Mouse (Mus musculus): ENCODE results near the gene Plekhs1. TPM values are rescaled to one million over a fixed set of nuclear protein-coding genes. Genes with fewer than 3 reads are reported as not detected.
A peak's percentile ranks its signal among the peaks of the same experiment; 100 is the strongest.

The Plekhs1 gene
- polyA plus RNA-seq, 1 experiment, result not detected

DNA sequence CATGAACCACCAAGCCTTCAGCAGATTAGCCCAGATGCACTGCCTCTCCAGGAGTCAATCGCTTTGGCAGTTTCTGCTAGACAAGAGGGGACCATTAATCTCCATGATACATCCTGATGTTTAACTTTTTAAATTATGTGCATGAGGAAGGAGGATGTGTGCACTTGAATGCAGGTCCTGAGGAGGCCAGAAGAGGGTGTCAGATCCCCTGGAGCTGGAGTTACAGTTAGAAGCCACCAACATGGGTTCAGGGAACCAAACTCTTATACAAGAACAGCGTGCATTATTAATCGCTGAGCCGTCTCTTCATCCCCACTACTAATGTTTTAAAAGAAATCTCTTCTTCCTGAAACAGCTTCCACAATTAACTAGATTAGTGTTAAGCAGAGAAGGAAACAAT is 12.7 kb upstream of the Plekhs1 start:
- Histone ChIP-seq H3K4me3 (ENCODE audit: insufficient read depth, low read depth, low read length) (no peak overlapping the region), H3K4me1 (ENCODE audit: control insufficient read depth, insufficient read depth, insufficient read length, low read length) (no peaks in the 10 kb centered on the region), H3K27ac (replicated peaks; ENCODE audit: low read depth, low read length) (no peak overlapping the region)

DNA sequence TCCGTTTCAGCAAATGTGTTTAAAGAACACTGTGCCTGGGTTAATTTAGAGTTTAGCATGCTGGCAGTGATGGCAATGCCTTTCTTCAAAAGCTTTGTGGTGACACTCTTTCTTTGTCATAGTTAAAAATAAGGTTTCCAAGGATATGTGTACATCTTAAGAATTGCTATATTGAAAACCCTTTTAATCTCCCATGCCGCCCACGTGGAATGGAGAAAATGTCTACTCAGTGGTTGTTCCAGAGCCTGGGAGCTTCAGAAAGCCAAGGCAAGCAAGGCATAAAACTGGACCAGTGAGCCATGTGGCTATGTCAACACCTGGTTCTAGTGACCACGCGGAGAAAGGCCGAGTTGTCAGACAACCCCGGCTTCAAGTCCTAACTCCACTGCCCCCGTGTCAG is 11.9 kb upstream of the Plekhs1 start:
- Histone ChIP-seq H3K4me1 (ENCODE audit: control insufficient read depth, insufficient read depth, insufficient read length, low read length) (no peaks in the 10 kb centered on the region), H3K4me3 (ENCODE audit: insufficient read depth, low read depth, low read length) (no peak overlapping the region), H3K27ac (replicated peaks; ENCODE audit: low read depth, low read length) (no peak overlapping the region)

DNA sequence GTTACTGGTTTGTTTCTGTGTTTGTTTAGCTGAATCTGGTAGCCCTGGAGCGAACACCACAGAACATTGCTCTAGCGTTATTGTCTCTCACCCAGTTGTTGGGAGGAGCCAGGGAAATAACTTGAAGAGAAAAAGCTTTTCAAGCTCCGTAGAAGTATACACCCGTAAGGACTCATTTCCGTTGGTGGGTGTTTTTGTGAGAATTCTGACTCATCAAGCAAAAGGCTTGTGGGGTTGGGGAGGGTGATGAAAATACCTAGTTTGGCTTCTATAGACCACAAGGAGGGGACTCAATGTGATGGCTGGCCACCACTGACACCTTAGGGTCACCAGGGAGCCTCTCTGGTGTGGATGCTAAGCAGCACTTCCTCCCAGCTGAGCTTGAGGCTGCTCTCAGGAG is 10.5 kb upstream of the Plekhs1 start:
- Histone ChIP-seq H3K27ac (replicated peaks; ENCODE audit: low read depth, low read length) (no peak overlapping the region), H3K4me1 (ENCODE audit: control insufficient read depth, insufficient read depth, insufficient read length, low read length) (no peaks in the 10 kb centered on the region), H3K4me3 (ENCODE audit: insufficient read depth, low read depth, low read length) (no peak overlapping the region)

DNA sequence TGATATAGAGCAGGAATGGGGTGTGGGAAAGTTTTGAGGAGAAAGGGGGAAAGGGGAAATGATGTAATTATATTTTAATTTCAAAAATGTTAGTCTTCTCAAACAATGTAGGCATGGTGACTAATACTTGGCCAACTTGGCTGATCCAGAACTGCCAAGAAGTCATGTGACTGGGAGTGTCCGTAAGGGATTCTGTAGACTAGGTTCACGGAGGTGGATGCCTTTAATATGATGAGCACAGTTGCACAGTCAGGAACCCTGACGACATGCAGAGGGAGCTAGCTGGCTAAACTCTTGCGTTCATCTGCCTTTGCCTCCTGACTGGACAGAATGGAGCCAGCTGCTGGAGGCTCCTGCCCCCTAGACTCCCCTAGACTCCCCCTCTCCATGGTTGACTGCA is 9.6 kb upstream of the Plekhs1 start:
- no peaks in the 10 kb centered on the region for H3K4me1 ChIP-seq (ENCODE audit: control insufficient read depth, insufficient read depth, insufficient read length, low read length)
- H3K4me3 ChIP-seq (ENCODE audit: insufficient read depth, low read depth, low read length), result no peak overlapping the region
- H3K27ac ChIP-seq (replicated peaks; ENCODE audit: low read depth, low read length), result no peak overlapping the region

DNA sequence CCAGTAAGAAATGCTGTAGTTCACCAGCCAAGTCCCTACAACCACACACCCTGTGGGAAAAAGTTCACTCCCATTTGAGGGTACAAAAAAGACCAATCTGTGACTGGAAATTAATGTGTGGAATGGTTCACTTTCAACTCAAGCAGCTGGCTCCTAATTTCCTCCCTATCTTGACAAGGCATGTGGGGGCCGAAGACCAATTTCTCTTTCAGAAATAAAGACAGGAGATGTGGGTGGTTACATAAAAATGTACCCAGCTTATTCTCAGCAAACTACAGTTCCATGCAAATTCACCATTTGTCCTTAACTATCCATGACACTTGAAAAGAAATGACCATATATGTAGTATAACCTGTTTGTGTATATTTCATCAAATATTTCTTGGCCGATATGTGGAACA is 9.0 kb upstream of the Plekhs1 start:
- Histone ChIP-seq H3K4me1 (ENCODE audit: control insufficient read depth, insufficient read depth, insufficient read length, low read length) (no peaks in the 10 kb centered on the region), H3K4me3 (ENCODE audit: insufficient read depth, low read depth, low read length) (no peak overlapping the region), H3K27ac (replicated peaks; ENCODE audit: low read depth, low read length) (no peak overlapping the region)

DNA sequence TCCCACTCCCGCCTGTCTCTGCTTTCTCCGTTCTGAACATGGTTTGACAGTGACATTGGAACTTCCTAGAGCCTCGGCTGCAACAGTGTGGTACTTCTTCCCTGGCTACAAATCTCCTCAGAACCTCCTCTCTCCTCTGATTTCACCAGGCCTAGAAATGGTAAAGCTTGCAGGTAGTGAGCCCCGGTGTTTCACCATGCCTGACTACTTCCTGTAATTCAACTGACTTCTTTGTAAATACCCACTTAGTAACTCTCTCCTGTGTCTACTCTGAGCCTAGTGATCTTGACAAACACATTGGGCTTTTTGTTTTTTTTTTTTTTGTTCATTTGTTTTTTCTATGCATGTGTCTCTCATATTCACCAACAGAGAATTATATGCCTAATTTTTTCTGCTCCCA is 6.6 kb upstream of the Plekhs1 start:
- Histone ChIP-seq H3K27ac (replicated peaks; ENCODE audit: low read depth, low read length) (no peak overlapping the region), H3K4me3 (ENCODE audit: insufficient read depth, low read depth, low read length) (no peak overlapping the region), H3K4me1 (ENCODE audit: control insufficient read depth, insufficient read depth, insufficient read length, low read length) (no peaks in the 10 kb centered on the region)

DNA sequence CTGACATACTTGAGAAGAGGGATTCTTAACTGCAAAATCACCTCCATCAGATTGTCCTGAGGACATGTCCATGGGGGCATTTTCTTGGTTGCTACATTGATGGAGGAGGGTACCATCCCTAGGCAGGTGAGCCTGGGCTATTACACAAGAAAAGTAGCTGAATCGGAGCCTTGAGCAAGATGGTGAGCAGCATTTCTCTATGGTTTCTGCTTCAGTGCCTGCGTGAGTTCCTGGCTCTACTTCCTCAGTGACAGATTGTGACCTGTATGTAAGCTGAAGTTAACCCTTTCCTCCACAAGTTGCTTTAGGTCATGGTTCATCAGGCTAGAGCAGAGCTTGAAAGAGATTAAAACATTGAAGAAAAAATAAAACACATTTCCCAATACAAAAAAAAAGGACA is 6.1 kb upstream of the Plekhs1 start:
- Histone ChIP-seq H3K27ac (replicated peaks; ENCODE audit: low read depth, low read length) (no peak overlapping the region), H3K4me3 (ENCODE audit: insufficient read depth, low read depth, low read length) (no peak overlapping the region), H3K4me1 (ENCODE audit: control insufficient read depth, insufficient read depth, insufficient read length, low read length) (no peaks in the 10 kb centered on the region)

DNA sequence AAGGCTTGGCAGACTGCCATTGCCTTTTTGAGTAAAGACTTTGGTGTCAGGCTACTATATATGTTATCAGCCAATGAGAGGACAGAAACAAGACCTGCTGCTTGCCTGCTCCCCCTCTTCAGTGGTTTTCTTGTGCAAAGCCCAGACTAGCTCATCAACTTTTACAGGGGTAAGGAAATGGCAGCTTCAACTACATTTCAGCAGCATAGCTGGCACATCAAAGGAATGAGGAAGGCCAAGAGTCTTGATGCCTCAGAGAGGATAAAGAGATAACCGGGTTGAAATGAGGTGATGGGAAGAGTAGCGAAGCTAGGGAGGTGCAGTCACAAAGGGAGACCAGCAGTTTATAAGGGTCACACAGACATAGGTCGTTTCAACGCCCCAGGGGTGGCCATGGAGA is 3.9 kb upstream of the Plekhs1 start:
- Histone ChIP-seq H3K4me3 (ENCODE audit: insufficient read depth, low read depth, low read length) (no peak overlapping the region), H3K27ac (replicated peaks; ENCODE audit: low read depth, low read length) (no peak overlapping the region), H3K4me1 (ENCODE audit: control insufficient read depth, insufficient read depth, insufficient read length, low read length) (no peaks in the 10 kb centered on the region)

DNA sequence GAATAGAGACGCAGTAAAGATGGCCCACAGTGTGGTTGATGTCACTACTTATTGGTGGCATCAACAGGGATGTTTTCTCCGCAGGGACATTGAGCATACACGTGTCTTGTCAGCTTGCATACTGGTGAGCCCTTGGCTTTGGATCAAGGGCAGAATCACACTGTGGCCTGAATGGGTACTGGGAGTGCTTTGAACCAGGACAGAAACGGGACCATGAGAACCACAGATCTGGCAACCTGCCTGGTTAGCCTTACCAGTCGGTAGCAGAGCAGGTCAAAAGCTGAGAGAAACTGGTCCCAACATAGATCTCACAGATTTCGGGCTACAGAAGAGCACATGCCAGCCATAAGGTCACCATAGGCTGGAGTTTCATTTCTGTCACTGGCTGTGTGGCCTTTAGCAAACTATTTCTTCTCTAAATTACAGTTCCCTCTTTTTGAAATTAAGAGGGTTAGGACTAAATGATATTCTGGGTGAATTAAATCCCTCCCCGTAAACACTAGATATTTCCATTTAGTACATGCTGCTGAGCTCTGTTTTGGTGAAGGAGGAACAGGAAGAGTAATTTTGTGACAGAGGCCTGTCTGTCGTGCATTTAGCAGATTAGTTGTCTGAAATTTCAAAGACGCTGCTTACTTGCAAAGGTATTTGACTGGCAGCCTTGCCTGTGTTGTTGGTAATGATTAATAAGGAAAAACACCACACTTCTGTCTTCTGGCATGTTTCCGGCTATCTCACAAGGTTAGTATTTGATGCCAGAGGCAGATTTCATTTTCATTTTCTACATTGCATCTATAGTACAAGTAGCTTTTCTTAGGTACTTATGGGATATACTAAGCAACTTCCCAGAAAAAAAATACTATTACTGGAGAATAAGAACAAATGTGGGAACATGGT is 2.0 kb upstream of the Plekhs1 start:
- H3K4me1 ChIP-seq (ENCODE audit: control insufficient read depth, insufficient read depth, insufficient read length, low read length), result no peaks in the 10 kb centered on the region
- no peak overlapping the region for H3K27ac ChIP-seq (replicated peaks; ENCODE audit: low read depth, low read length)
- H3K4me3 ChIP-seq (ENCODE audit: insufficient read depth, low read depth, low read length), result no peak overlapping the region

DNA sequence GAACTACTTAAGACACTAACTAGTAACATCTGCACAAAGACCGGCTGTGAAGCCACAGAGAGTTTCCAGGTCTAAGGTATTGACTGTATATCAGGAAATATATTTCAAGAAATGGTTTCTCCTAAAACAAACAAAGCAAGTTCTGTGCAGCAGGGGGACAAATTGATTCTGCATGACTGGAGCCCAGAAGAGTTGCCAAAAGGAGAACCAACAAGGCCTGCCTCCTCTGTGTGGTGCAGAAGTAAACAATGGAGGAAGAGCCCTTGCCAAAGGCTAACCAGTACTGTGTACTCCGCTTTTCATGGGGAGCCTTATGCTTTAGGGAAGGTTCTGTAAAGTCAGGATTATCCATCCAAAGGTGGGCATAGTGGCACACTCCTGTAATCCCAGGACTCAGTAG is 1.2 kb upstream of the Plekhs1 start:
- Histone ChIP-seq H3K4me3 (ENCODE audit: insufficient read depth, low read depth, low read length) (no peak overlapping the region), H3K27ac (replicated peaks; ENCODE audit: low read depth, low read length) (no peak overlapping the region), H3K4me1 (ENCODE audit: control insufficient read depth, insufficient read depth, insufficient read length, low read length) (no peaks in the 10 kb centered on the region)

DNA sequence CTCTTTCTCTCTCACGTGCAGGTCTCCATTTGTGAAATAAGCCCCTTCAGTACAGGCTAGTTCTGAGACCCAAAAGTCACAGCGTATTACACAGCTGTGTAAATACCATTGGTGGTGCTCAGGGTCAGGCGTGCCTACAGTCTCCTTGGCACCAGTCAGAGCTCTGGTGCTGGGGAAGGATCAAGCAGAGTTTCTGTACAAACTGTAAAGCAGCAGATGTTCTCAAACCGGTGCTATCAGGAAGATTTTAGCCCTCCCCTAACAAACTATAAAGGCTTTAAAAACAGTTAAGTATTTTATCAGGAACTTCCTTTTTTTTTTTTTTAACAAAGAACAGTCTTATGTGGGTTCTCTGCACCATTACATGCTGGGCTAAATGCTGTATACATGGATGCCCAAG is 1.3 kb downstream of the Plekhs1 start:
- Histone ChIP-seq H3K4me1 (ENCODE audit: control insufficient read depth, insufficient read depth, insufficient read length, low read length) (no peaks in the 10 kb centered on the region), H3K4me3 (ENCODE audit: insufficient read depth, low read depth, low read length) (no peak overlapping the region), H3K27ac (replicated peaks; ENCODE audit: low read depth, low read length) (no peak overlapping the region)

DNA sequence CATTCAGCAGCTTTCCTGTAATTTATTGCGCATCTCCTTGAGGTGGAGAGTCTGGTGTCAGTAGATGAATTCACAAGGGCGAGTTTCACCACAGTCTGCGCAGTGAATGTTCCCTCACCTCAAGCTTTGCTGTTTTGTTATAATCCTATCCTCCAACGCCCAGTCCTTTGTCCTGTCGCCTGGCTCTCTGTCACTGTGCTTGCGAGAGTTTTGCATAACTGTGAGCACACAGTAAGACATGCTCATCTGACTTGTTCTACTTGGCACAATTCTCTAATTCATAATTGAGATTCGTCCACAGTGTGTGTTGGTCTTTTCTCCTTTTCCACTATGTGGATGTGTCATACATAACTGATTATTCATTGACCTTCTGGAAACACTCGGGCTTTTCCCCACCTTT is 5.0 kb downstream of the Plekhs1 start:
- no peaks in the 10 kb centered on the region for H3K4me1 ChIP-seq (ENCODE audit: control insufficient read depth, insufficient read depth, insufficient read length, low read length)
- no peak overlapping the region for H3K4me3 ChIP-seq (ENCODE audit: insufficient read depth, low read depth, low read length)
- no peak overlapping the region for H3K27ac ChIP-seq (replicated peaks; ENCODE audit: low read depth, low read length)

DNA sequence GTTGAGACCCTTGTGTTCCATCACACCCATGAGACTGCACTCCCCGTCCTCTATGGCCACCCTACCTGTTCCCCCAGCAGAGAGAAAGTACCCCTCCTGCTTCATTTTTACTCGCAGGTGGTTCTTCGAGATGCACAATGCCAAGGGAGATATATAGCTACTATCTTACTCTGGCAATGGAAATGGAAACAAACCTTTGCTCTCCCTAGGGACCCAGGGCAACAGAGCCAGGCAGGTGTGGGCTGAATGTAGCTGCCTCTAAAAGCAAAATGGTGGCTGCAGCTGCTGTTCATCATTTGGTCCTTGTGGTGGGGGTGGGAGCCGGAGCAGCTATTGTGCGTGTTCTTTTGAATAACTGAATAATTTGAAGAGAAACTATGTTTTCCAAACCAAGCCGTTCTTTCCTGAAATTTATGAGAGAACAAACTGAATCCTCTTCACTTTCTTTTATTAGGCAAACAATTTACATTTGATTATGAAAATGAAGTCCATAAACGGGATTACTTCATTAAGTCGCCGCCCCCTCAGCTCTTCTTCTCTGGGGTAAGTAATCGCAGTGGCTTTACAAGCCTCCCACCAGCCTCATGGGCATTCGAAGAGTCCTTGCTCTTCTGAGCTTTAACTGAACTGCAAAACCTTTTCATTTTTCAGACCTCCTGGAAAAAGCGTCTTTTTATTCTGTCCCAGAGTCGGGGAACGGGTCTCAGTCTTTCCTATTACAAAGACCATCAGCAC is 9.0 kb downstream of the Plekhs1 start:
- Histone ChIP-seq H3K27ac (replicated peaks; ENCODE audit: low read depth, low read length) (no peak overlapping the region), H3K4me1 (ENCODE audit: control insufficient read depth, insufficient read depth, insufficient read length, low read length) (no peaks in the 10 kb centered on the region), H3K4me3 (ENCODE audit: insufficient read depth, low read depth, low read length) (no peak overlapping the region)

DNA sequence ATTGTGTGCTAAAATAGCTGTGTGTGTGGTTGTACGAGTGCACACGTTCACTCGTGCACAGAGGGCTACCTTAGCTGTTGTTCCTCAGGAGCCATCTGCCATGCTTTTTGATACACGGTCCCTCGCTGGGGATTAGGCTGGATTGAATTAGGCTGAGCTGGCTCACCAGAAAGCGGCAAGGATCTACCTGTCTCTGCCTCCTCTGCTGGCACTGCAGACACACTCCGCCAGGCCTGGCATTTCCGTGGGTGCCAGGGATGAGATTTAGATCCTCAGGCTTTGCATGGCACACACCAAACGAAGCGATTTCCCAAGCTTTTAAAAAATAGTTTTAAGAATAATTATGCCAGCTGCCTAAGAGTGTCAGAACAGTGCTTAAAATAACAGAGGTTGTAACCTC is 10.5 kb downstream of the Plekhs1 start:
- Histone ChIP-seq H3K27ac (replicated peaks; ENCODE audit: low read depth, low read length) (no peak overlapping the region), H3K4me1 (ENCODE audit: control insufficient read depth, insufficient read depth, insufficient read length, low read length) (no peaks in the 10 kb centered on the region), H3K4me3 (ENCODE audit: insufficient read depth, low read depth, low read length) (no peak overlapping the region)

DNA sequence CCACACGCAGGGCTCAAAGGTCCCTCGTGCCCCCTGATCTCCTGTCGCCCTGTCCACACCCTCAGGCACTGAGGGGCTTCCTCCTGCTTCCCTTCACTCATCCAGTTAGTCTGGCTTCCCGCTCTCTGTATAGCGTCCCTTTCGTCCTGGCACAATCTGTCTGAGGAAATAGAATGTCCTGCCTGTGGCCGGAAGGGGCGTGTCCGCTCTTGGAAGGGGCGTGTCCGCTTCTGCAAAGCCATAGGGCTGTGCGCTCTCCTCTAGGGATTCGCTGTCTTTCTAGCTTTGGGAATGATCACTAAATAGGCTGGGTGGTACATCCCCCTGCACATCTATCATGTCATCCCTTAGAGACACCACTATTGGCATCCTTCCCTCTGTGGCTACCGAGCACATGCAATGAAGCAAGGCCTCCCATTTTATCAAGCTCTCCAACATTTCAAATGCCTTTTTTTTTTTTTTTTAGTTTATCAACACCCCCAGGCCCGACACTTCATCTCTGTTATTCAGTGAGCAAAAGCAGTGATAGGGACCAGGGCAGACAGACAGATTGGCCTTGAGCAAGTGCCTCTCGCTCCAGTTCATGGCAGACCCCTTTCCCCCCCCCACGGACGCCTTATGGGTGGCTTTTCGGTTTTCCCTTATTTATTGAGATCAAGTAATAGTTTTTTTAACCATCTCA is 13.6 kb downstream of the Plekhs1 start:
- Histone ChIP-seq H3K4me1 (ENCODE audit: control insufficient read depth, insufficient read depth, insufficient read length, low read length) (peaks cover 4% of the 10 kb centered on the region), H3K4me3 (ENCODE audit: insufficient read depth, low read depth, low read length) (peak overlapping the region; percentile 24; the same call in 1 of the 2 replicates), H3K27ac (replicated peaks; ENCODE audit: low read depth, low read length) (no peak overlapping the region)

Data from brown adipose tissue, adult 24 weeks (tissue).